Mouse (Mus musculus) liver, embryonic 14.5 days (tissue): ENCODE results near the gene Srgap2.

ENCODE experiments used
- CTCF ChIP-seq: IDR thresholded peaks from 2 replicates; pipeline ENCODE4 v1.5.1; 2016; ENCODE audit warnings: antibody characterized with exemption, low read depth, control low read depth
- EP300 ChIP-seq: IDR thresholded peaks from 2 replicates; pipeline ENCODE4 v1.6.1; 2016; ENCODE audit warnings: antibody characterized with exemption, low read depth

- TF ChIP-seq CTCF (no peak), EP300 (no peak)
These were observed 230.4 kb downstream of the Srgap2 start for GRCm38 (mm10) chr1:131296726-131297125.
